Mouse (Mus musculus) thymus, adult 2 months (tissue): ENCODE data around the gene Gm37596.
"Not testable (repeated sequence)": the region's sequence is repeated elsewhere in the genome, so short reads cannot be mapped to it uniquely, and the experiment has no call there.

Experiments used
- CTCF ChIP-seq: fragments of 200-500 bp; IDR thresholded peaks from 2 replicates; pipeline ENCODE4 v1.5.1; 2012; ENCODE audit warnings: mild to moderate bottlenecking, control low read depth, low read length, moderate library complexity, borderline replicate concordance; ENCODE audit not compliant: control insufficient read depth, poor library complexity, insufficient read depth; ENCODE audit errors: extremely low read depth
- POLR2A ChIP-seq: fragments of 200-500 bp; IDR thresholded peaks from 2 replicates; pipeline ENCODE4 v1.6.1; 2012; ENCODE audit warnings: mild to moderate bottlenecking, low read length, control low read depth, moderate library complexity; ENCODE audit not compliant: control insufficient read depth, poor library complexity, insufficient read depth; ENCODE audit errors: extremely low read depth

DNA sequence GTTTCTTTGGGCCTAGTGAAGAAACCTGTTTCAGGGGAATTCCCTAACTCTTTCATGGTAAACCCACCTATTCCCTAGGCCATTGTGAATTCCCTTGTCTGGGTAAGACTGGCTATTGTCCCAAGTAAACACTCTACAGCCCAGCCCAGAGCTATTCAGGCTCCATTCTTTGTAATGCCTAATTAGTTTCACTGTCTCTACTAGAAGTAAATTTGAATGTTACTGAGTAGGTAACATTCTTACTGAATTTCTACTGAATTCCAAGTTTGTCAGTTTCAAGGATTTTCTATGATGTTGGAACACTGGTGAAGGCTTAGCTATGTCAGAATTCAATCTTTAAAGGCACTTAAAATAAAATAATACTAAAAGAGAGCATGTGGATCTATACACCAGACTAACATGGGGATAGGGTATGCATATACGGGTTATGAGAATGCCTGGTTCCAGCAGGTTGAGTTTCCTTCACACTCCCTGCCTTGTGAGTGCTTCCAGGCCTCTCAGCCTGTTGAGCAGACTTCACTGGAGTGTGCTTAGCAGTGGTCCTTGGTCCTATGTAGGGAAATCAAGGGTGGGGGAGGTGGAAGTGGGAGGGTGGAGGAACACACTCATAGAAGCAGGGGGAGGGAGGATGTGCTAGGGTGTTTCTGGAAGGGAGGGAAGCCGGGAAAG is 16.2 kb upstream of the Gm37596 start:
- TF ChIP-seq POLR2A, CTCF: not testable (repeated sequence)
